Mouse (Mus musculus) forebrain, embryonic 16.5 days (tissue): ENCODE data around the gene Gm5591. TPM values are rescaled to one million over a fixed set of nuclear protein-coding genes. Genes with fewer than 3 reads are reported as not detected.
"Not testable (repeated sequence)": the region's sequence is repeated elsewhere in the genome, so short reads cannot be mapped to it uniquely, and the experiment has no call there.

Experiments used
- ATAC-seq: fragments of 200-750 bp; cut with Nextera tagmentation; 2 replicates; pipeline ENCODE4 v1.8.0; 2017; ENCODE audit warnings: mild to moderate bottlenecking, moderate library complexity
- H3K27ac ChIP-seq: fragments of 300-500 bp; sonication (generic); 2 replicates; pipeline ENCODE4 v1.5.1; 2014; ENCODE audit warnings: low read length, control low read depth
- H3K27me3 ChIP-seq: fragments of 300-500 bp; sonication (generic); replicated peaks from 2 replicates; pipeline ENCODE4 v1.6.1; 2014; ENCODE audit warnings: low read length; ENCODE audit not compliant: control insufficient read depth, insufficient read depth
- H3K36me3 ChIP-seq: fragments of 300-500 bp; sonication (generic); 2 replicates; pipeline ENCODE4 v1.6.1; 2014; ENCODE audit not compliant: control insufficient read depth, insufficient read depth
- H3K4me1 ChIP-seq: fragments of 300-500 bp; sonication (generic); replicated peaks from 2 replicates; pipeline ENCODE4 v1.6.1; 2014; ENCODE audit warnings: low read length; ENCODE audit not compliant: control insufficient read depth, insufficient read depth
- H3K4me2 ChIP-seq: fragments of 300-500 bp; sonication (generic); 2 replicates; pipeline ENCODE4 v1.6.1; 2014; ENCODE audit warnings: mild to moderate bottlenecking, low read length, control low read depth
- H3K4me3 ChIP-seq: fragments of 300-500 bp; sonication (generic); replicated peaks from 2 replicates; pipeline ENCODE4 v1.5.1; 2014; ENCODE audit warnings: mild to moderate bottlenecking, low read length, control low read depth
- H3K9ac ChIP-seq: fragments of 300-500 bp; sonication (generic); replicated peaks from 2 replicates; pipeline ENCODE4 v1.6.1; 2014; ENCODE audit warnings: low read depth, low read length, control low read depth
- H3K9me3 ChIP-seq: fragments of 300-500 bp; sonication (generic); 2 replicates; pipeline ENCODE4 v1.6.1; 2016; ENCODE audit warnings: low read length; ENCODE audit not compliant: control insufficient read depth
- WGBS: fragments of 180-500 bp; shearing (Covaris S2); extraction: QIAGEN DNeasy Blood & Tissue Kit; methylation state at CpG from one replicate; pipeline ENCODE4 v1.1.7; 2014; 5-methylcytosine and 5-hydroxymethylcytosine counted together
- polyA plus RNA-seq: library from polyadenylated mRNA; unstranded; fragments of >200 nt; fragmentation: Nextera tagmentation; extraction: Ambion mirVana; gene quantifications from 2 replicates; pipeline ENCODE4 v1.2.1, GENCODE M21; 2015

The Gm5591 gene
- not detected in 2 replicates for polyA plus RNA-seq

- not testable (repeated sequence) for H3K36me3 ChIP-seq, ATAC-seq, H3K4me2 ChIP-seq, H3K4me3 ChIP-seq, H3K27me3 ChIP-seq, H3K9me3 ChIP-seq, H3K4me1 ChIP-seq, H3K9ac ChIP-seq, H3K27ac ChIP-seq
- 68% methylated on average over 2 of the region's 2 CpGs for WGBS
Measured at GRCm38 (mm10) chr7:38528093-38528492, at the start of gene Gm5591. Gene Gm5591, minus strand, starts transcription at chr7:38528193.

DNA sequence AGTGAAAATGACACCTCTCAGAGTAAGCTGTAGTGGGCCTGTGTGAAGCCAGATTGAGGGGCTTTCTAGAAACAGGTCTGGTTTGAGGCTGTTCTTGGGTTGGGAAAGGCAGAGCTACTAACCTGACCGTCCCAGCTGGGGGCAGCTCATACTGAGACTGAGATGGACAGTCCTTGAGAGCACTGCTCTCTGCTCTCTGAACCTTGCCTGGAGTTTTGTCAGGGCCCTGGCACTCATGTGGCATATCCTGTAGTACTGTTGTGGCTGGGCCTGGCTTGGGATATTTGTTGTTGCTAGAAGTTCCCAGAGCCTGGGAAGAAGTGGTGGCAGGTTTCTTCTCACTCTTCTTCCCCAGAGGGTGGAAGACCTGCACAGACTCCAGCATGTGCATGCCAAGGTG lies 39.5 kb downstream of the Gm5591 start:
- H3K4me2 ChIP-seq = not testable (repeated sequence)

More for the DNA sequence above, 39.5 kb downstream of the Gm5591 start:
- not testable (repeated sequence) for H3K4me1 ChIP-seq, H3K27me3 ChIP-seq, H3K9ac ChIP-seq, ATAC-seq, H3K4me3 ChIP-seq, H3K36me3 ChIP-seq, H3K27ac ChIP-seq, H3K9me3 ChIP-seq
- WGBS = 71% methylated on average over 1 of the region's 1 CpGs
